Mouse (Mus musculus) intestine, embryonic 15.5 days (tissue): Measurements from ENCODE around the gene Ddx19a. TPM values are rescaled to one million over a fixed set of nuclear protein-coding genes. Genes with fewer than 3 reads are reported as not detected.

Experiments
- ATAC-seq: fragments of 200-750 bp; cut with Nextera tagmentation; 2 replicates; pipeline ENCODE4 v1.8.0; 2017; ENCODE audit warnings: moderate TSS enrichment, moderate library complexity
- H3K27ac ChIP-seq: fragments of 300-500 bp; sonication (generic); 2 replicates; pipeline ENCODE4 v1.5.1; 2015; ENCODE audit warnings: mild to moderate bottlenecking, inconsistent platforms
- H3K27me3 ChIP-seq: fragments of 300-500 bp; sonication (generic); replicated peaks from 2 replicates; pipeline ENCODE4 v1.6.1; 2015; ENCODE audit warnings: inconsistent platforms
- H3K36me3 ChIP-seq: fragments of 300-500 bp; sonication (generic); 2 replicates; pipeline ENCODE4 v1.6.1; 2015; ENCODE audit warnings: inconsistent platforms
- H3K4me1 ChIP-seq: fragments of 300-500 bp; sonication (generic); replicated peaks from 2 replicates; pipeline ENCODE4 v1.6.1; 2015; ENCODE audit warnings: inconsistent platforms
- H3K4me2 ChIP-seq: fragments of 300-500 bp; sonication (generic); replicated peaks from 2 replicates; pipeline ENCODE4 v1.6.1; 2015; ENCODE audit warnings: mild to moderate bottlenecking, inconsistent platforms
- H3K4me3 ChIP-seq: fragments of 300-500 bp; sonication (generic); replicated peaks from 2 replicates; pipeline ENCODE4 v1.5.1; 2015; ENCODE audit warnings: inconsistent platforms
- H3K9ac ChIP-seq: fragments of 300-500 bp; sonication (generic); 2 replicates; pipeline ENCODE4 v1.6.1; 2015; ENCODE audit warnings: inconsistent platforms
- H3K9me3 ChIP-seq: fragments of 300-500 bp; sonication (generic); 2 replicates; pipeline ENCODE4 v1.6.1; 2016; ENCODE audit warnings: inconsistent platforms
- WGBS: fragments of 180-500 bp; shearing (Covaris S2); methylation state at CpG from one replicate; pipeline ENCODE4 v1.1.7; 2015; 5-methylcytosine and 5-hydroxymethylcytosine counted together
- polyA plus RNA-seq: library from polyadenylated mRNA; unstranded; fragments of >200 nt; fragmentation: Nextera tagmentation; extraction: Ambion mirVana; gene quantifications from 2 replicates; pipeline ENCODE4 v1.2.1, GENCODE M21; 2015

Gene Ddx19a
- polyA plus RNA-seq, 1 experiment from 2014 or later: 15.4 TPM

- H3K9me3 ChIP-seq: no peaks in the 10 kb centered on the region
- no peak overlapping the region for H3K4me3 ChIP-seq
- H3K27me3 ChIP-seq: no peaks in the 10 kb centered on the region
- H3K4me2 ChIP-seq: no peak overlapping the region
- no peaks in the 10 kb centered on the region for H3K36me3 ChIP-seq
- WGBS: 77% methylated on average over 8 of the region's 8 CpGs
- no peak overlapping the region for H3K27ac ChIP-seq
- no peak overlapping the region for H3K9ac ChIP-seq
- H3K4me1 ChIP-seq: peaks cover 16% of the 10 kb centered on the region; the same call in 1 of the 2 replicates
- no peak for ATAC-seq
Observed at GRCm38 (mm10) chr8:110925691-110926140, 71.9 kb downstream of the Ddx19a start.

Other genes starting within 250 kb of the Ddx19a start
- 1.1 and 2.6 TPM in 2 replicates for gene Il34, start 191.9 kb downstream of the Ddx19a start, polyA plus RNA-seq
- gene Cog4, start 151.2 kb downstream of the Ddx19a start, polyA plus RNA-seq: 69.0 and 69.5 TPM in 2 replicates
- gene Sf3b3, start 151.0 kb downstream of the Ddx19a start, polyA plus RNA-seq: 123 and 126 TPM in 2 replicates
- 10.2 and 13.2 TPM in 2 replicates for gene Fuk, start 95.3 kb downstream of the Ddx19a start, polyA plus RNA-seq
- gene St3gal2, start 77.9 kb downstream of the Ddx19a start, polyA plus RNA-seq: 13.0 and 15.3 TPM in 2 replicates
- gene Ddx19b, start 34.0 kb upstream of the Ddx19a start, polyA plus RNA-seq: 7.0 and 7.5 TPM in 2 replicates
- gene Aars, start 35.3 kb upstream of the Ddx19a start, polyA plus RNA-seq: 50.4 and 54.1 TPM in 2 replicates
- gene Exosc6, start 58.5 kb upstream of the Ddx19a start, polyA plus RNA-seq: 23.0 and 24.3 TPM in 2 replicates
- 0.13 and 0.32 TPM in 2 replicates for gene Clec18a, start 94.6 kb upstream of the Ddx19a start, polyA plus RNA-seq
- 9.5 and 10.1 TPM in 2 replicates for gene Pdpr, start 96.8 kb upstream of the Ddx19a start, polyA plus RNA-seq